Mouse (Mus musculus): ENCODE results near the gene Slc9b2. TPM values are rescaled to one million over a fixed set of nuclear protein-coding genes. Genes with fewer than 3 reads are reported as not detected.
A peak's percentile ranks its signal among the peaks of the same experiment; 100 is the strongest.

Slc9b2 gene
- 0.60 and 1.0 TPM in 2 replicates for polyA plus RNA-seq (2015; fragmentation: Nextera tagmentation; extraction: Ambion mirVana)

DNA sequence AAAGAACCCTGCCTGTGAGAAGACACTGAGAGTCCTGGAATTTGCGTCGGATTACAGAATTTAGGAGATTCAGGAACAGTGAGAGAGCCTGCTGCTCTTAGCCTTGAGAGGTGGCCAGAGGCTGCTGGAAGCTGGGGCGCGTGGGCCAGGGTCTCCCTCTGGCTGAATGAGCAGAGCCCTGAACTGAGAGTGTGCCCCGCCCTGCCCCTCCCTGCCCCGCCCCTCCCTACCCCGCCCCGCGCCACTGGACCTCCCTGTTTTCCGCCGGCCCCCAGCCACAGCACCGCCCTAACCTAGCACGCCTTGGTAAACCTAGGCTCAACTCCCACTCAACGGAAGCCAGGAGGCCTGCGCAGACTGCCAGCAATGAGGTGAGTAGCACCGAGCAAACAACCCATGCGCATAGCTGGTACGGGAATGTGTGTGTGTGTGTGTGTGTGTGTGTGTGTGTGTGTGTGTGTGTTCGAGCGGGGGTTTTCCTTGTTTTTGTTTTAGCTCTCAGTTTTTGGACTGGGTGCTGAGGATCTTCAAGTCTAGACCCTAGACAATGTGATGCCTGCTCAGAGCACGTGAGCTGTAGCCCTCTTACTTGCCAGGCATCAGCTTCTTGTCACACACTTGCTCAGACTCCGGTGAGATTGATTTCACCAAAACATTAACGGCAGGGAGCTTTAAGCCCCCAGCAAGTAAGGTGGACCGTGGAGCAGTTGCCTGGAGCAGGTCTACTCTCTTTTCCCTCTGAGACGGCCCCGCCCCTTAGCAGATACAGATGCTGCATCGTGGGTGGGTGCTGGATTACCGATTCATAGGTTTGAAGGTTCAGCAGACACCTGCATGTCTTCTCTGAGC is at the start of gene Slc9b2:
Slc9b2 (plus strand) TSS at position 290 of the 849 bp plus-strand sequence.
- Histone ChIP-seq H3K9me3 (no peaks in the 10 kb centered on the region), H3K4me2 (peak within 1 kb of the TSS; percentile 79), H3K4me1 (no peaks in the 10 kb centered on the region), H3K27ac (replicated peaks) (no peak within 1 kb of the TSS), H3K4me3 (peak within 1 kb of the TSS; percentile 50), H3K9ac (peak within 1 kb of the TSS; percentile 74), H3K36me3 (no peaks in the 10 kb centered on the region), H3K27me3 (replicated peaks) (peaks cover 6% of the 10 kb centered on the region; the same call in 1 of the 2 replicates)
- peak; percentile 54; the same call in 1 of the 2 replicates for ATAC-seq (ENCODE audit: extremely low read depth, insufficient number of reproducible peaks, low FRiP score, low TSS enrichment)
- WGBS: 9% methylated on average over 28 of the region's 28 CpGs

- WGBS: 92% methylated on average over 10 of the region's 10 CpGs
- no peaks in the 10 kb centered on the region for H3K27me3 ChIP-seq (replicated peaks)
These were observed 48.6 kb upstream of the Slc9b2 start for GRCm38 (mm10) chr3:135258919-135259318.

GRCm38 (mm10) chr3:135260233-135260632 is 47.3 kb upstream of the Slc9b2 start:
- H3K27ac ChIP-seq (replicated peaks): no peak overlapping the region
- peaks cover 95% of the 10 kb centered on the region for H3K36me3 ChIP-seq
- H3K27me3 ChIP-seq (replicated peaks): no peaks in the 10 kb centered on the region
- WGBS: 95% methylated on average over 7 of the region's 7 CpGs
- no peaks in the 10 kb centered on the region for H3K9me3 ChIP-seq
- ATAC-seq (ENCODE audit: extremely low read depth, insufficient number of reproducible peaks, low FRiP score, low TSS enrichment): no peak
- H3K4me3 ChIP-seq: no peak overlapping the region
- H3K4me1 ChIP-seq: no peaks in the 10 kb centered on the region
- no peak overlapping the region for H3K9ac ChIP-seq
- no peak overlapping the region for H3K4me2 ChIP-seq

More at GRCm38 (mm10) chr3:135258919-135259318, 48.6 kb upstream of the Slc9b2 start:
- Histone ChIP-seq H3K9ac (no peak overlapping the region), H3K9me3 (no peaks in the 10 kb centered on the region), H3K4me3 (no peak overlapping the region), H3K4me1 (no peaks in the 10 kb centered on the region), H3K36me3 (peaks cover 89% of the 10 kb centered on the region), H3K4me2 (no peak overlapping the region), H3K27ac (replicated peaks) (no peak overlapping the region)
- ATAC-seq (ENCODE audit: extremely low read depth, insufficient number of reproducible peaks, low FRiP score, low TSS enrichment): no peak

GRCm38 (mm10) chr3:135268616-135269015 is 38.9 kb upstream of the Slc9b2 start:
- no peaks in the 10 kb centered on the region for H3K9me3 ChIP-seq
- H3K9ac ChIP-seq: no peak overlapping the region
- H3K4me3 ChIP-seq: no peak overlapping the region
- no peaks in the 10 kb centered on the region for H3K27me3 ChIP-seq (replicated peaks)
- no peaks in the 10 kb centered on the region for H3K4me1 ChIP-seq
- WGBS: 84% methylated on average over 5 of the region's 5 CpGs
- H3K4me2 ChIP-seq: no peak overlapping the region
- no peak overlapping the region for H3K27ac ChIP-seq (replicated peaks)
- peaks cover 94% of the 10 kb centered on the region for H3K36me3 ChIP-seq
- no peak for ATAC-seq (ENCODE audit: extremely low read depth, insufficient number of reproducible peaks, low FRiP score, low TSS enrichment)

DNA sequence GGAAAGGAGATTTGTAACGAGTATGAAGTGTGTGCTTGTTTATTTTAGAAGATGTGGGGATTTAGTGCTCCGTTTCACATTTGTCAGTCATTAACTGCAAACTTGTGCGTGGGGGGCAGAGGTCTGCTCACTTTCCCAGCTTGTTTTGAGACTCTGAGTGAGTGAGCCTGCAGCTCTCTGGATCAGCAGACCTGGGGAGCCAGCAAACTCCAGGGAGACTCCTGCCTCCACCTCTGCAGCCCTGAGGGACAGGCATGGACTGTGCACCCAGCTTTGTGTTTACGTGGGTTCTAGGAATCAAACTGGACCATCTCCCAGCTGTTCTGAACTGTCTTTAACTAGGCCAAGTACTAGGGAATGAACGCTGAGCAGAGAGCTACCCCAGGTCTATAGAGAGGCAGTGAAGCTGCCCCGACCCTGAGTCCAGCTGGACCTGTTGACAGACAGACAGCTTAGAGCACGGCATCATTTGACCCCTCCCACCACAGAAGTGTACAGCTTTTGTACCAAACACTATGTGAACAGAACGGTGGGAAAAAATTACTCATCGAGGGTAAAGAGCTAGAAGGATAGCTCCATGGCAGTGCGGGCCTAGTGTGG is 38.0 kb upstream of the Slc9b2 start:
- Histone ChIP-seq H3K36me3 (peaks cover 88% of the 10 kb centered on the region), H3K27me3 (replicated peaks) (no peaks in the 10 kb centered on the region), H3K4me2 (no peak overlapping the region), H3K9ac (no peak overlapping the region), H3K9me3 (no peaks in the 10 kb centered on the region), H3K27ac (replicated peaks) (no peak overlapping the region), H3K4me1 (no peaks in the 10 kb centered on the region), H3K4me3 (no peak overlapping the region)
- 87% methylated on average over 10 of the region's 10 CpGs for WGBS
- ATAC-seq (ENCODE audit: extremely low read depth, insufficient number of reproducible peaks, low FRiP score, low TSS enrichment): no peak; the same call in 1 of the 2 replicates

DNA sequence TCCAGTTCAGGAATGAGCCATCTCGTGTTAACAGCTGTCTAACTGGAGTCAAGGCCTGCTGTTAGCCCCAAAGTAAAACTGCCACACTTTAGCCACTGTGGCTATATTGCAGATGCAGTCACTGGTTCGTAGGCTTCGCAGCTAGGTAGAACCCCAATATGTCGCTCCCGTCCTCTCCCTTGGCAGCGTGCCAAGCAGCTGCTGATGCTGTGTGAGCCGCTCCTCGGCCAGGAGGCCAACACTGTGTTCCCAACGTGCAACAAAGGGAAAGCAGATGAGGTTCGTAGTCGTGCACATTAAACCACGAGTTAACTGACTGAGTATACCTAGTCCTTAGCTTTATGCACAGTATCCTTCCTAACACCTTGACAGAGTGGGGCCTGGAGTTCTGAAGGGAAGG is 34.9 kb upstream of the Slc9b2 start:
- Histone ChIP-seq H3K4me3 (no peak overlapping the region), H3K4me2 (no peak overlapping the region), H3K9ac (no peak overlapping the region), H3K36me3 (peaks cover 63% of the 10 kb centered on the region), H3K9me3 (no peaks in the 10 kb centered on the region), H3K27me3 (replicated peaks) (no peaks in the 10 kb centered on the region), H3K4me1 (no peaks in the 10 kb centered on the region), H3K27ac (replicated peaks) (no peak overlapping the region)
- WGBS: 79% methylated on average over 12 of the region's 12 CpGs
- no peak for ATAC-seq (ENCODE audit: extremely low read depth, insufficient number of reproducible peaks, low FRiP score, low TSS enrichment)

DNA sequence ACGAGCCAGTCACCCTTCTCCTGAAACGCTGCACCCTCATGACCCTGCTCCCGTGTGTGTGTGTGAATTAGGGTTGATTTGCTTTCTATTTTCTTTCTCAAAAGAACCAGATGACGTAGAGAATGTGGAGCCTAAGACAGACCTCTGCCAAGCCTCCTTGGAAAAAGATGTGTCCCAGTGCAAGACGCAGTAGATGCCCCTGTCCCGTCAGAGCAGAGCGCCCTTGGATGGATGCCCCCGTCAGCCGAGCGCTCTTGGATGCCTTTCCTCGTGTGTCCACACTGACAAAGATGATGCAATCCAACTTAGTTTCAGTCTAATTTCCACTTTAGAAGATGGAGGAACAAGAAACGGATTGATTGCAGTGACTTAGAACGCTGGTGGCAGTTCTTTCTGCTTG is 34.5 kb upstream of the Slc9b2 start:
- Histone ChIP-seq H3K36me3 (peaks cover 60% of the 10 kb centered on the region), H3K4me1 (no peaks in the 10 kb centered on the region), H3K4me2 (no peak overlapping the region), H3K4me3 (no peak overlapping the region), H3K9ac (no peak overlapping the region), H3K27me3 (replicated peaks) (no peaks in the 10 kb centered on the region), H3K27ac (replicated peaks) (no peak overlapping the region), H3K9me3 (no peaks in the 10 kb centered on the region)
- 90% methylated on average over 13 of the region's 13 CpGs for WGBS
- ATAC-seq (ENCODE audit: extremely low read depth, insufficient number of reproducible peaks, low FRiP score, low TSS enrichment): no peak

GRCm38 (mm10) chr3:135280160-135280559 is 27.3 kb upstream of the Slc9b2 start:
- 62% methylated on average over 4 of the region's 4 CpGs for WGBS
- no peak for ATAC-seq (ENCODE audit: extremely low read depth, insufficient number of reproducible peaks, low FRiP score, low TSS enrichment)
- Histone ChIP-seq H3K9me3 (no peaks in the 10 kb centered on the region), H3K4me2 (no peak overlapping the region), H3K27ac (replicated peaks) (no peak overlapping the region), H3K36me3 (no peaks in the 10 kb centered on the region), H3K4me1 (peaks cover 2% of the 10 kb centered on the region; the same call in 1 of the 2 replicates), H3K9ac (no peak overlapping the region), H3K4me3 (no peak overlapping the region), H3K27me3 (replicated peaks) (no peaks in the 10 kb centered on the region)

- no peak for ATAC-seq (ENCODE audit: extremely low read depth, insufficient number of reproducible peaks, low FRiP score, low TSS enrichment)
- Histone ChIP-seq H3K4me2 (peak within 1 kb of the TSS; percentile 61), H3K9ac (0 out of 2 replicates have a peak within 1 kb of the TSS, but pooled peaks have one; percentile 50), H3K4me3 (peak within 1 kb of the TSS; percentile 26), H3K27me3 (replicated peaks) (no peaks in the 10 kb centered on the region), H3K27ac (replicated peaks) (no peak within 1 kb of the TSS), H3K4me1 (peaks cover 2% of the 10 kb centered on the region; the same call in 1 of the 2 replicates), H3K36me3 (no peaks in the 10 kb centered on the region), H3K9me3 (no peaks in the 10 kb centered on the region)
- WGBS: 26% methylated on average over 14 of the region's 14 CpGs
These were observed 26.7 kb upstream of the Slc9b2 start, which contains the start of gene Bdh2 for GRCm38 (mm10) chr3:135280669-135281415. Gene Bdh2 (plus strand): TSS chr3:135281221.

- Histone ChIP-seq H3K27me3 (replicated peaks) (no peaks in the 10 kb centered on the region), H3K4me1 (peaks cover 2% of the 10 kb centered on the region; the same call in 1 of the 2 replicates), H3K9ac (no peak overlapping the region), H3K9me3 (no peaks in the 10 kb centered on the region), H3K27ac (replicated peaks) (no peak overlapping the region), H3K4me2 (no peak overlapping the region), H3K36me3 (no peaks in the 10 kb centered on the region), H3K4me3 (no peak overlapping the region)
- ATAC-seq (ENCODE audit: extremely low read depth, insufficient number of reproducible peaks, low FRiP score, low TSS enrichment): no peak
- 78% methylated on average over 8 of the region's 8 CpGs for WGBS
These were observed 25.8 kb upstream of the Slc9b2 start for GRCm38 (mm10) chr3:135281701-135282100.

- Histone ChIP-seq H3K9me3 (no peaks in the 10 kb centered on the region), H3K4me2 (no peak overlapping the region), H3K4me1 (peaks cover 2% of the 10 kb centered on the region; the same call in 1 of the 2 replicates), H3K27me3 (replicated peaks) (no peaks in the 10 kb centered on the region), H3K27ac (replicated peaks) (no peak overlapping the region), H3K4me3 (no peak overlapping the region), H3K9ac (no peak overlapping the region), H3K36me3 (no peaks in the 10 kb centered on the region)
- ATAC-seq (ENCODE audit: extremely low read depth, insufficient number of reproducible peaks, low FRiP score, low TSS enrichment): no peak
- 85% methylated on average over 11 of the region's 11 CpGs for WGBS
These were observed 22.2 kb upstream of the Slc9b2 start for GRCm38 (mm10) chr3:135285256-135285655.

Measured in heart, embryonic 13.5 days (tissue).